Mouse (Mus musculus) neural tube, embryonic 15.5 days (tissue): ENCODE results near the gene Mrpl48. TPM values are rescaled to one million over a fixed set of nuclear protein-coding genes. Genes with fewer than 3 reads are reported as not detected.

ENCODE experiments used
- ATAC-seq: fragments of 200-750 bp; cut with Nextera tagmentation; 2 replicates; pipeline ENCODE4 v1.8.0; 2017; ENCODE audit warnings: mild to moderate bottlenecking, moderate TSS enrichment, moderate library complexity; ENCODE audit not compliant: low FRiP score
- H3K27ac ChIP-seq: fragments of 300-500 bp; sonication (generic); replicated peaks from 2 replicates; pipeline ENCODE4 v1.5.1; 2015; ENCODE audit warnings: mild to moderate bottlenecking, inconsistent platforms
- H3K27me3 ChIP-seq: fragments of 300-500 bp; sonication (generic); replicated peaks from 2 replicates; pipeline ENCODE4 v1.6.1; 2015; ENCODE audit warnings: inconsistent platforms
- H3K36me3 ChIP-seq: fragments of 300-500 bp; sonication (generic); 2 replicates; pipeline ENCODE4 v1.6.1; 2015; ENCODE audit warnings: inconsistent platforms
- H3K4me1 ChIP-seq: fragments of 300-500 bp; sonication (generic); 2 replicates; pipeline ENCODE4 v1.6.1; 2015; ENCODE audit warnings: inconsistent platforms
- H3K4me2 ChIP-seq: fragments of 300-500 bp; sonication (generic); 2 replicates; pipeline ENCODE4 v1.6.1; 2015; ENCODE audit warnings: inconsistent platforms, mild to moderate bottlenecking, moderate library complexity
- H3K4me3 ChIP-seq: fragments of 300-500 bp; sonication (generic); replicated peaks from 2 replicates; pipeline ENCODE4 v1.5.1; 2015; ENCODE audit warnings: mild to moderate bottlenecking, inconsistent platforms
- H3K9ac ChIP-seq: fragments of 300-500 bp; sonication (generic); replicated peaks from 2 replicates; pipeline ENCODE4 v1.6.1; 2015; ENCODE audit warnings: mild to moderate bottlenecking, inconsistent platforms
- H3K9me3 ChIP-seq: fragments of 300-500 bp; sonication (generic); replicated peaks from 2 replicates; pipeline ENCODE4 v1.6.1; 2016; ENCODE audit warnings: inconsistent platforms
- WGBS: fragments of 180-500 bp; shearing (Covaris S2); methylation state at CpG from one replicate; pipeline ENCODE4 v1.1.7; 2015; ENCODE audit warnings: mixed read lengths; 5-methylcytosine and 5-hydroxymethylcytosine counted together
- polyA plus RNA-seq: library from polyadenylated mRNA; unstranded; fragments of >200 nt; fragmentation: Nextera tagmentation; extraction: Ambion mirVana; gene quantifications from 2 replicates; pipeline ENCODE4 v1.2.1, GENCODE M21; 2015

Gene Mrpl48
- polyA plus RNA-seq, 1 experiment from 2014 or later, result 85.3 TPM

- no peaks in the 10 kb centered on the region for H3K36me3 ChIP-seq
- no peaks in the 10 kb centered on the region for H3K27me3 ChIP-seq
- H3K9ac ChIP-seq, result no peak overlapping the region
- H3K4me1 ChIP-seq, result no peaks in the 10 kb centered on the region
- H3K4me2 ChIP-seq, result no peak overlapping the region
- ATAC-seq, result no peak
- H3K27ac ChIP-seq, result no peak overlapping the region
- no peaks in the 10 kb centered on the region for H3K9me3 ChIP-seq
- no peak overlapping the region for H3K4me3 ChIP-seq
- WGBS, result 83% methylated on average over 3 of the region's 3 CpGs
These were observed 85.9 kb downstream of the Mrpl48 start for GRCm38 (mm10) chr7:100522222-100522621.

GRCm38 (mm10) chr7:100520663-100521285 is 87.3 kb downstream of the Mrpl48 start:
- no peak overlapping the region for H3K27ac ChIP-seq
- 23% methylated on average over 10 of the region's 10 CpGs for WGBS

GRCm38 (mm10) chr7:100520204-100520603 is 87.9 kb downstream of the Mrpl48 start:
- WGBS, result 71% methylated on average over 7 of the region's 7 CpGs
- Histone ChIP-seq H3K9me3 (no peaks in the 10 kb centered on the region), H3K4me1 (no peaks in the 10 kb centered on the region), H3K27me3 (no peaks in the 10 kb centered on the region), H3K4me3 (no peak overlapping the region), H3K27ac (no peak overlapping the region), H3K4me2 (no peak overlapping the region), H3K9ac (no peak overlapping the region), H3K36me3 (no peaks in the 10 kb centered on the region)
- no peak for ATAC-seq

More at GRCm38 (mm10) chr7:100520663-100521285, 87.3 kb downstream of the Mrpl48 start:
- no peaks in the 10 kb centered on the region for H3K4me1 ChIP-seq
- H3K36me3 ChIP-seq, result no peaks in the 10 kb centered on the region
- peak overlapping the region; percentile 20; the same call in 1 of the 2 replicates for H3K4me2 ChIP-seq
- H3K27me3 ChIP-seq, result no peaks in the 10 kb centered on the region
- peak; percentile 59 for ATAC-seq
- no peak overlapping the region for H3K4me3 ChIP-seq
- H3K9ac ChIP-seq, result no peak overlapping the region
- no peaks in the 10 kb centered on the region for H3K9me3 ChIP-seq

GRCm38 (mm10) chr7:100514573-100514972 is 93.5 kb downstream of the Mrpl48 start, which contains the start of gene Dnajb13:
Gene Dnajb13, minus strand, starts transcription at chr7:100514960.
- no peaks in the 10 kb centered on the region for H3K27me3 ChIP-seq
- peak; percentile 76; the same call in 1 of the 2 replicates for ATAC-seq
- peaks cover 4% of the 10 kb centered on the region; the same call in 1 of the 2 replicates for H3K4me1 ChIP-seq
- peak within 1 kb of the TSS; percentile 35 for H3K4me2 ChIP-seq
- no peak within 1 kb of the TSS for H3K27ac ChIP-seq
- no peak within 1 kb of the TSS for H3K4me3 ChIP-seq
- H3K36me3 ChIP-seq, result no peaks in the 10 kb centered on the region
- no peak within 1 kb of the TSS for H3K9ac ChIP-seq
- H3K9me3 ChIP-seq, result no peaks in the 10 kb centered on the region
- WGBS, result 39% methylated on average over 11 of the region's 11 CpGs

GRCm38 (mm10) chr7:100511602-100512001 is 96.5 kb downstream of the Mrpl48 start:
- H3K9me3 ChIP-seq, result no peaks in the 10 kb centered on the region
- H3K4me2 ChIP-seq, result no peak overlapping the region
- H3K4me3 ChIP-seq, result no peak overlapping the region
- no peaks in the 10 kb centered on the region for H3K27me3 ChIP-seq
- H3K27ac ChIP-seq, result no peak overlapping the region
- H3K4me1 ChIP-seq, result peaks cover 7% of the 10 kb centered on the region; the same call in 1 of the 2 replicates
- ATAC-seq, result no peak
- H3K36me3 ChIP-seq, result no peaks in the 10 kb centered on the region
- H3K9ac ChIP-seq, result no peak overlapping the region
- 87% methylated on average over 8 of the region's 8 CpGs for WGBS

GRCm38 (mm10) chr7:100508670-100509069 is 99.4 kb downstream of the Mrpl48 start:
- Histone ChIP-seq H3K9ac (no peak overlapping the region), H3K9me3 (no peaks in the 10 kb centered on the region), H3K4me3 (no peak overlapping the region), H3K4me2 (no peak overlapping the region), H3K4me1 (peaks cover 3% of the 10 kb centered on the region; the same call in 1 of the 2 replicates), H3K27ac (no peak overlapping the region), H3K27me3 (no peaks in the 10 kb centered on the region), H3K36me3 (no peaks in the 10 kb centered on the region)
- no peak for ATAC-seq
- WGBS, result 43% methylated on average over 3 of the region's 3 CpGs

GRCm38 (mm10) chr7:100506494-100506893 is 101.6 kb downstream of the Mrpl48 start:
- WGBS, result 75% methylated on average over 4 of the region's 4 CpGs
- no peak overlapping the region for H3K9ac ChIP-seq
- H3K27ac ChIP-seq, result no peak overlapping the region
- no peaks in the 10 kb centered on the region for H3K36me3 ChIP-seq
- H3K4me3 ChIP-seq, result no peak overlapping the region
- no peaks in the 10 kb centered on the region for H3K27me3 ChIP-seq
- H3K9me3 ChIP-seq, result no peaks in the 10 kb centered on the region
- ATAC-seq, result no peak
- no peak overlapping the region for H3K4me2 ChIP-seq
- peaks cover 3% of the 10 kb centered on the region; the same call in 1 of the 2 replicates for H3K4me1 ChIP-seq

GRCm38 (mm10) chr7:100504740-100505487 is 103.2 kb downstream of the Mrpl48 start:
- H3K9me3 ChIP-seq, result no peaks in the 10 kb centered on the region
- no peak for ATAC-seq
- H3K27me3 ChIP-seq, result no peaks in the 10 kb centered on the region
- no peak overlapping the region for H3K4me2 ChIP-seq
- no peak overlapping the region for H3K27ac ChIP-seq
- no peak overlapping the region for H3K4me3 ChIP-seq
- peaks cover 3% of the 10 kb centered on the region; the same call in 1 of the 2 replicates for H3K4me1 ChIP-seq
- no peaks in the 10 kb centered on the region for H3K36me3 ChIP-seq
- 87% methylated on average over 13 of the region's 13 CpGs for WGBS
- no peak overlapping the region for H3K9ac ChIP-seq

- no peak overlapping the region for H3K9ac ChIP-seq
- ATAC-seq, result no peak
- no peaks in the 10 kb centered on the region for H3K9me3 ChIP-seq
- H3K36me3 ChIP-seq, result no peaks in the 10 kb centered on the region
- no peaks in the 10 kb centered on the region for H3K4me1 ChIP-seq
- H3K4me2 ChIP-seq, result no peak overlapping the region
- WGBS, result 88% methylated on average over 5 of the region's 5 CpGs
- no peaks in the 10 kb centered on the region for H3K27me3 ChIP-seq
- H3K27ac ChIP-seq, result no peak overlapping the region
- no peak overlapping the region for H3K4me3 ChIP-seq
These were observed 105.0 kb downstream of the Mrpl48 start for GRCm38 (mm10) chr7:100503076-100503475.

GRCm38 (mm10) chr7:100502374-100502922 is 105.7 kb downstream of the Mrpl48 start:
- WGBS, result 88% methylated on average over 7 of the region's 7 CpGs

GRCm38 (mm10) chr7:100501844-100502373 is 106.2 kb downstream of the Mrpl48 start:
- no peak for ATAC-seq
- no peak overlapping the region for H3K4me2 ChIP-seq
- 71% methylated on average over 2 of the region's 2 CpGs for WGBS
- H3K36me3 ChIP-seq, result no peaks in the 10 kb centered on the region
- no peaks in the 10 kb centered on the region for H3K9me3 ChIP-seq
- no peaks in the 10 kb centered on the region for H3K27me3 ChIP-seq
- no peaks in the 10 kb centered on the region for H3K4me1 ChIP-seq
- H3K27ac ChIP-seq, result no peak overlapping the region
- H3K4me3 ChIP-seq, result no peak overlapping the region
- no peak overlapping the region for H3K9ac ChIP-seq

More at GRCm38 (mm10) chr7:100502374-100502922, 105.7 kb downstream of the Mrpl48 start:
- Histone ChIP-seq H3K4me1 (no peaks in the 10 kb centered on the region), H3K27ac (no peak overlapping the region), H3K9ac (no peak overlapping the region), H3K27me3 (no peaks in the 10 kb centered on the region), H3K36me3 (no peaks in the 10 kb centered on the region), H3K9me3 (no peaks in the 10 kb centered on the region), H3K4me3 (no peak overlapping the region), H3K4me2 (no peak overlapping the region)
- ATAC-seq, result no peak
